Mouse (Mus musculus): ENCODE measurements around the gene Igsf11. TPM values are rescaled to one million over a fixed set of nuclear protein-coding genes. Genes with fewer than 3 reads are reported as not detected.

Igsf11 gene
- total RNA-seq (2014; rRNA removed; ENCODE audit: low replicate concordance) (0.19 and 2.6 TPM in 2 replicates), polyA plus RNA-seq (2015; fragmentation: Nextera tagmentation; extraction: Ambion mirVana) (0.07 and 0.16 TPM in 2 replicates)

- Histone ChIP-seq H3K4me3 (ENCODE audit: low read depth, low read length) (no peak within 1 kb of the TSS), H3K9ac (replicated peaks; ENCODE audit: low read depth, low read length) (no peak within 1 kb of the TSS), H3K27ac (ENCODE audit: low read depth) (no peak within 1 kb of the TSS), H3K27me3 (ENCODE audit: control insufficient read depth, insufficient read depth, low read length) (no peaks in the 10 kb centered on the region), H3K4me1 (ENCODE audit: control insufficient read depth, insufficient read depth) (no peaks in the 10 kb centered on the region), H3K36me3 (replicated peaks; ENCODE audit: control insufficient read depth, insufficient read depth, low read length) (no peaks in the 10 kb centered on the region), H3K9me3 (replicated peaks; ENCODE audit: control insufficient read depth, low read length) (no peaks in the 10 kb centered on the region), H3K4me2 (ENCODE audit: low read depth, low read length) (no peak within 1 kb of the TSS)
- DNase-seq (ENCODE audit: low spot score) = no peak
- WGBS = 77% methylated on average over 7 of the region's 7 CpGs
- no peak for ATAC-seq (ENCODE audit: insufficient read depth, low read depth)
- TF ChIP-seq CTCF (IDR thresholded peaks at IDR 0.05; ENCODE audit: low read depth) (no peak), EP300 (IDR thresholded peaks at IDR 0.05; ENCODE audit: low read depth) (no peak)
These were observed at the start of gene Igsf11 for GRCm38 (mm10) chr16:38892371-38892770. Gene Igsf11 (plus strand): TSS chr16:38892671.

GRCm38 (mm10) chr16:38858120-38858749, 34.2 kb upstream of the Igsf11 start:
- ATAC-seq (ENCODE audit: insufficient read depth, low read depth) (no peak; the same call in 1 of the 2 replicates), DNase-seq (ENCODE audit: low spot score) (peak; percentile 33)
- TF ChIP-seq CTCF (IDR thresholded peaks at IDR 0.05; ENCODE audit: low read depth) (peak; percentile 59), EP300 (IDR thresholded peaks at IDR 0.05; ENCODE audit: low read depth) (no peak)

DNA sequence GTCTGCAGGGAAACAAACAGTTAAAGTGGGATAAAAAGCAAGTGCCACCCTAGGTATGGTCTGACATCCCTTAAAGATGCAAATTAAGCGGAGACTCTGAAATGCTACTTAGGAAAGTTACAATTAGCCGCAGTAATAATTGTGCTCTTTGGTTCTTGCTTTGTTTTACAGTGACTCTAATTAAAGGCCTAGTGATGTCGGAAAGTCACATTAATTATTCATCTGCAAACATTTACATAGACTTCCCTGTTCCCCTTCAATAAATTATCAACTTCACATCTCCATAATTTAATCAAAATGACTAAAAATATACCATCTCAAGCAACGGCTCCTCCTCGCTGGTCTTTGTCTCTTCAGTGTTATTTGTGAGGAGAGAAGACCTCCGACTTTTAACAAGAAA, 31.9 kb upstream of the Igsf11 start:
- TF ChIP-seq EP300 (IDR thresholded peaks at IDR 0.05; ENCODE audit: low read depth) = no peak
- no peak for TF ChIP-seq CTCF (IDR thresholded peaks at IDR 0.05; ENCODE audit: low read depth)
- DNase-seq (ENCODE audit: low spot score) = no peak
- H3K27me3 ChIP-seq (ENCODE audit: control insufficient read depth, insufficient read depth, low read length) = no peaks in the 10 kb centered on the region
- 81% methylated on average over 6 of the region's 6 CpGs for WGBS
- no peak overlapping the region for H3K27ac ChIP-seq (ENCODE audit: low read depth)
- H3K4me1 ChIP-seq (ENCODE audit: control insufficient read depth, insufficient read depth) = peaks cover 10% of the 10 kb centered on the region; the same call in 1 of the 2 replicates
- no peak overlapping the region for H3K9ac ChIP-seq (replicated peaks; ENCODE audit: low read depth, low read length)
- no peak overlapping the region for H3K4me3 ChIP-seq (ENCODE audit: low read depth, low read length)
- H3K4me2 ChIP-seq (ENCODE audit: low read depth, low read length) = no peak overlapping the region
- no peaks in the 10 kb centered on the region for H3K9me3 ChIP-seq (replicated peaks; ENCODE audit: control insufficient read depth, low read length)
- no peaks in the 10 kb centered on the region for H3K36me3 ChIP-seq (replicated peaks; ENCODE audit: control insufficient read depth, insufficient read depth, low read length)
- ATAC-seq (ENCODE audit: insufficient read depth, low read depth) = no peak

More at GRCm38 (mm10) chr16:38858120-38858749, 34.2 kb upstream of the Igsf11 start:
- no peak overlapping the region for H3K4me2 ChIP-seq (ENCODE audit: low read depth, low read length)
- H3K9ac ChIP-seq (replicated peaks; ENCODE audit: low read depth, low read length) = no peak overlapping the region
- H3K9me3 ChIP-seq (replicated peaks; ENCODE audit: control insufficient read depth, low read length) = no peaks in the 10 kb centered on the region
- no peak overlapping the region for H3K4me3 ChIP-seq (ENCODE audit: low read depth, low read length)
- 21% methylated on average over 8 of the region's 8 CpGs for whole genome bisulfite sequencing
- H3K36me3 ChIP-seq (replicated peaks; ENCODE audit: control insufficient read depth, insufficient read depth, low read length) = no peaks in the 10 kb centered on the region
- H3K27ac ChIP-seq (ENCODE audit: low read depth) = no peak overlapping the region
- H3K4me1 ChIP-seq (ENCODE audit: control insufficient read depth, insufficient read depth) = peaks cover 6% of the 10 kb centered on the region; the same call in 1 of the 2 replicates
- H3K27me3 ChIP-seq (ENCODE audit: control insufficient read depth, insufficient read depth, low read length) = no peaks in the 10 kb centered on the region

DNA sequence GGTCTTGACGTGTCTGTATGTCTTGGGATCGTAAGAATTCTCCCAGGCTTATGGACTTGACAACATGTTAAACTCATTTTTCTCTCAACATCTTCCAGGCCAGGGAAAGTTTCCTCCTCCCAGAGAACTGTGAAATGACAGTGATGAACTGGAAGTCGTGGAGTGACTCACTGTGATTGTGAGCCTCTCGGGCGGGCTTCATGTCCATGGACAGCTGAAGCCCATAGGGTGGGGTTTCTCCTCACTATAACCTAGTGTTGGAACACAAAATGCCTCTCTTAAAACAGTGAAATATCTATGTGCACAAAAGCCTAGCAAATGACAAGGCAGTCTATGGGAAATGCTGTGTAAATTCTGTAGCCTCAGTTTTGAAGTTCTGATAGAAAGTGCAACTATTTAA, 28.1 kb upstream of the Igsf11 start:
- TF ChIP-seq EP300 (IDR thresholded peaks at IDR 0.05; ENCODE audit: low read depth) (no peak), CTCF (IDR thresholded peaks at IDR 0.05; ENCODE audit: low read depth) (no peak)
- Histone ChIP-seq H3K27ac (ENCODE audit: low read depth) (no peak overlapping the region), H3K27me3 (ENCODE audit: control insufficient read depth, insufficient read depth, low read length) (no peaks in the 10 kb centered on the region), H3K9ac (replicated peaks; ENCODE audit: low read depth, low read length) (no peak overlapping the region), H3K9me3 (replicated peaks; ENCODE audit: control insufficient read depth, low read length) (peaks cover 9% of the 10 kb centered on the region; the same call in 1 of the 2 replicates), H3K36me3 (replicated peaks; ENCODE audit: control insufficient read depth, insufficient read depth, low read length) (no peaks in the 10 kb centered on the region), H3K4me3 (ENCODE audit: low read depth, low read length) (no peak overlapping the region), H3K4me2 (ENCODE audit: low read depth, low read length) (no peak overlapping the region), H3K4me1 (ENCODE audit: control insufficient read depth, insufficient read depth) (peaks cover 10% of the 10 kb centered on the region; the same call in 1 of the 2 replicates)
- DNase-seq (ENCODE audit: low spot score) = no peak
- ATAC-seq (ENCODE audit: insufficient read depth, low read depth) = no peak
- WGBS = 64% methylated on average over 5 of the region's 5 CpGs

GRCm38 (mm10) chr16:38873231-38873630, 19.2 kb upstream of the Igsf11 start:
- no peak for TF ChIP-seq CTCF (IDR thresholded peaks at IDR 0.05; ENCODE audit: low read depth)
- no peak for TF ChIP-seq EP300 (IDR thresholded peaks at IDR 0.05; ENCODE audit: low read depth)
- no peaks in the 10 kb centered on the region for H3K27me3 ChIP-seq (ENCODE audit: control insufficient read depth, insufficient read depth, low read length)
- H3K4me2 ChIP-seq (ENCODE audit: low read depth, low read length) = no peak overlapping the region
- ATAC-seq (ENCODE audit: insufficient read depth, low read depth) (no peak), DNase-seq (ENCODE audit: low spot score) (no peak)
- H3K36me3 ChIP-seq (replicated peaks; ENCODE audit: control insufficient read depth, insufficient read depth, low read length) = no peaks in the 10 kb centered on the region
- H3K4me3 ChIP-seq (ENCODE audit: low read depth, low read length) = no peak overlapping the region
- no peak overlapping the region for H3K27ac ChIP-seq (ENCODE audit: low read depth)
- H3K4me1 ChIP-seq (ENCODE audit: control insufficient read depth, insufficient read depth) = no peaks in the 10 kb centered on the region
- H3K9me3 ChIP-seq (replicated peaks; ENCODE audit: control insufficient read depth, low read length) = no peaks in the 10 kb centered on the region
- H3K9ac ChIP-seq (replicated peaks; ENCODE audit: low read depth, low read length) = no peak overlapping the region
- 73% methylated on average over 4 of the region's 4 CpGs for WGBS
